Mouse (Mus musculus): ENCODE measurements around the gene Lpcat2. TPM values are rescaled to one million over a fixed set of nuclear protein-coding genes. Genes with fewer than 3 reads are reported as not detected.

Gene Lpcat2
- polyA plus RNA-seq, 1 experiment, result 10.6 TPM

- no peak overlapping the region for H3K4me3 ChIP-seq (replicated peaks; ENCODE audit: insufficient read depth, low read depth, low read length)
- 94% methylated on average over 7 of the region's 7 CpGs for WGBS
- no peaks in the 10 kb centered on the region; the same call in 1 of the 2 replicates for H3K27me3 ChIP-seq (ENCODE audit: control insufficient read depth, insufficient read depth, low read length)
- no peak overlapping the region for H3K27ac ChIP-seq (ENCODE audit: insufficient read depth, low read length)
- no peak for DNase-seq
- H3K4me1 ChIP-seq (ENCODE audit: control insufficient read depth, insufficient read depth, low read length), result no peaks in the 10 kb centered on the region; the same call in 1 of the 2 replicates
- TF ChIP-seq CTCF (IDR thresholded peaks at IDR 0.05; ENCODE audit: borderline replicate concordance, insufficient read depth, low read depth, low read length), result no peak
- no peak for TF ChIP-seq POLR2A (IDR thresholded peaks at IDR 0.05; ENCODE audit: borderline replicate concordance, insufficient read depth, low read length)
Measured at GRCm38 (mm10) chr8:92856273-92856986, 1.3 kb downstream of the Lpcat2 start.

- 86% methylated on average over 14 of the region's 14 CpGs for WGBS
- TF ChIP-seq POLR2A (IDR thresholded peaks at IDR 0.05; ENCODE audit: borderline replicate concordance, insufficient read depth, low read length), result no peak
- TF ChIP-seq CTCF (IDR thresholded peaks at IDR 0.05; ENCODE audit: borderline replicate concordance, insufficient read depth, low read depth, low read length), result no peak
- H3K4me3 ChIP-seq (replicated peaks; ENCODE audit: insufficient read depth, low read depth, low read length), result no peak overlapping the region
- no peak for DNase-seq
- H3K4me1 ChIP-seq (ENCODE audit: control insufficient read depth, insufficient read depth, low read length), result no peaks in the 10 kb centered on the region
- H3K27ac ChIP-seq (ENCODE audit: insufficient read depth, low read length), result no peak overlapping the region
- H3K27me3 ChIP-seq (ENCODE audit: control insufficient read depth, insufficient read depth, low read length), result no peaks in the 10 kb centered on the region; the same call in 1 of the 2 replicates
Measured at GRCm38 (mm10) chr8:92858475-92859182, 3.5 kb downstream of the Lpcat2 start.

DNA sequence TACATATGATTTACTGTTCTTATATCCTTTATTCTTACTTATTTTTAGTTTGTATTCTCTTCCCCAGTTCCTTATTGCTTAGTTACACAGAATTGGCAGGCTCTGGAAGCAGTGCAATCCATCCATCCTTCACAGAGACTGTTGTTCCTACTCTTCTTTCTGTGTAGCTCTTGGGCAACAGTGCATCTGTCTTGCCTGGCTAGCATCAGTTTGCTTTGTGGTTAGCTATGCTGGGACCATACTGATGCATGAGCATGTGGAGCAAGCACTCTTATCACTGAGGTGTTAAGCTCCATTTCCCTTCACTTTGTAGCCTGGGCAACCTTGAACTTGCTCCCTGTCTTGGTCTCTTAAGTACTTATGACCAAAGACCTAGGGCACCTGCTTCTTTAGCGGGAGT, 6.8 kb downstream of the Lpcat2 start:
- no peaks in the 10 kb centered on the region for H3K4me1 ChIP-seq (ENCODE audit: control insufficient read depth, insufficient read depth, low read length)
- WGBS, result 100% methylated on average over 1 of the region's 1 CpGs
- no peaks in the 10 kb centered on the region for H3K27me3 ChIP-seq (ENCODE audit: control insufficient read depth, insufficient read depth, low read length)
- TF ChIP-seq POLR2A (IDR thresholded peaks at IDR 0.05; ENCODE audit: borderline replicate concordance, insufficient read depth, low read length), result no peak
- TF ChIP-seq CTCF (IDR thresholded peaks at IDR 0.05; ENCODE audit: borderline replicate concordance, insufficient read depth, low read depth, low read length), result no peak
- no peak overlapping the region for H3K27ac ChIP-seq (ENCODE audit: insufficient read depth, low read length)
- DNase-seq, result no peak
- no peak overlapping the region for H3K4me3 ChIP-seq (replicated peaks; ENCODE audit: insufficient read depth, low read depth, low read length)

- 21% methylated on average over 7 of the region's 7 CpGs for WGBS
- Histone ChIP-seq H3K4me1 (ENCODE audit: control insufficient read depth, insufficient read depth, low read length) (no peaks in the 10 kb centered on the region), H3K27ac (ENCODE audit: insufficient read depth, low read length) (no peak overlapping the region), H3K4me3 (replicated peaks; ENCODE audit: insufficient read depth, low read depth, low read length) (no peak overlapping the region), H3K27me3 (ENCODE audit: control insufficient read depth, insufficient read depth, low read length) (no peaks in the 10 kb centered on the region)
- DNase-seq, result no peak
- TF ChIP-seq POLR2A (IDR thresholded peaks at IDR 0.05; ENCODE audit: borderline replicate concordance, insufficient read depth, low read length), result no peak
- no peak for TF ChIP-seq CTCF (IDR thresholded peaks at IDR 0.05; ENCODE audit: borderline replicate concordance, insufficient read depth, low read depth, low read length)
Measured at GRCm38 (mm10) chr8:92870281-92870680, 15.1 kb downstream of the Lpcat2 start.

DNA sequence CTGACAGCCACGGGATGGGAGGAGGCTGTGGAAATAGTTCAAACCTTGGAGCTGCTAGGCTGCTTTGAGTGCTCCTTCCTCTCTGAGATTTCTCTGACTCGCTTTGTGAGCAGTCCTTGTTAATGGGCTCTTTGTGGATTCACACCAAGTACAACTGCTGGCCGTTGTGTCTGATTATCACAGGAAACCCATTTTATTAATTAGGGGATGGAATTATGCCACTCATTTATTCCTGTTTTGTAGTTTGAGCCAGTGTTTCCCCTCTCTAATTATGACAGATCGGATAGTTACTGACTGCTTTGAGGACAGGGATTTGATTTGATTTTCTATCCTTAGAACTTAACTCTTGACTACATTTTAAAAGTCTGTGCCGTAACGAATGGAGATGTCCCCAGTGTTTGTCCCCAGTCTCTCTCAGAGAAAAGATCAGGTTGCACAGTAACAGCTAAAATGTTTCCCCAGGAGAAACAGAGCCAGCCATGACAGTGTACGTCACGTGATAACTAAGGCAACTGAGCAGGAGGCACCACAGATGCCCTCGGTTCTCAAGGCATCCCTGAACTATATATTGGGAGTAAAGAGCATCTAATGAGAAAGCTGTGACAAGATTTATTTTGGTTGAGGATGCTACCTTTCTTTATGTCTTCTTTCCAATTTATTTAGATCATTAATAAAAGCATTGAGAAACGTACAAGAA, 17.1 kb downstream of the Lpcat2 start:
- no peak for DNase-seq
- no peaks in the 10 kb centered on the region for H3K4me1 ChIP-seq (ENCODE audit: control insufficient read depth, insufficient read depth, low read length)
- 69% methylated on average over 10 of the region's 10 CpGs for WGBS
- H3K4me3 ChIP-seq (replicated peaks; ENCODE audit: insufficient read depth, low read depth, low read length), result no peak overlapping the region
- no peak overlapping the region for H3K27ac ChIP-seq (ENCODE audit: insufficient read depth, low read length)
- TF ChIP-seq POLR2A (IDR thresholded peaks at IDR 0.05; ENCODE audit: borderline replicate concordance, insufficient read depth, low read length) (no peak), CTCF (IDR thresholded peaks at IDR 0.05; ENCODE audit: borderline replicate concordance, insufficient read depth, low read depth, low read length) (no peak)
- no peaks in the 10 kb centered on the region for H3K27me3 ChIP-seq (ENCODE audit: control insufficient read depth, insufficient read depth, low read length)

- Histone ChIP-seq H3K27ac (ENCODE audit: insufficient read depth, low read length) (no peak overlapping the region), H3K27me3 (ENCODE audit: control insufficient read depth, insufficient read depth, low read length) (no peaks in the 10 kb centered on the region), H3K4me3 (replicated peaks; ENCODE audit: insufficient read depth, low read depth, low read length) (no peak overlapping the region), H3K4me1 (ENCODE audit: control insufficient read depth, insufficient read depth, low read length) (no peaks in the 10 kb centered on the region)
- WGBS, result 76% methylated on average over 10 of the region's 10 CpGs
- no peak for TF ChIP-seq POLR2A (IDR thresholded peaks at IDR 0.05; ENCODE audit: borderline replicate concordance, insufficient read depth, low read length)
- no peak for TF ChIP-seq CTCF (IDR thresholded peaks at IDR 0.05; ENCODE audit: borderline replicate concordance, insufficient read depth, low read depth, low read length)
- DNase-seq, result no peak
Measured at GRCm38 (mm10) chr8:92875795-92876194, 20.7 kb downstream of the Lpcat2 start.

- H3K4me3 ChIP-seq (replicated peaks; ENCODE audit: insufficient read depth, low read depth, low read length), result no peak overlapping the region
- DNase-seq, result no peak
- H3K4me1 ChIP-seq (ENCODE audit: control insufficient read depth, insufficient read depth, low read length), result no peaks in the 10 kb centered on the region
- H3K27me3 ChIP-seq (ENCODE audit: control insufficient read depth, insufficient read depth, low read length), result no peaks in the 10 kb centered on the region
- H3K27ac ChIP-seq (ENCODE audit: insufficient read depth, low read length), result no peak overlapping the region
- 76% methylated on average over 4 of the region's 4 CpGs for WGBS
- TF ChIP-seq CTCF (IDR thresholded peaks at IDR 0.05; ENCODE audit: borderline replicate concordance, insufficient read depth, low read depth, low read length), result no peak
- TF ChIP-seq POLR2A (IDR thresholded peaks at IDR 0.05; ENCODE audit: borderline replicate concordance, insufficient read depth, low read length), result no peak
Measured at GRCm38 (mm10) chr8:92881247-92881646, 26.1 kb downstream of the Lpcat2 start.

Measured in cerebellum, adult 2 months (tissue).